18 mouse cellular contexts compared by ENCODE assay signal in the genomic region with DNA sequence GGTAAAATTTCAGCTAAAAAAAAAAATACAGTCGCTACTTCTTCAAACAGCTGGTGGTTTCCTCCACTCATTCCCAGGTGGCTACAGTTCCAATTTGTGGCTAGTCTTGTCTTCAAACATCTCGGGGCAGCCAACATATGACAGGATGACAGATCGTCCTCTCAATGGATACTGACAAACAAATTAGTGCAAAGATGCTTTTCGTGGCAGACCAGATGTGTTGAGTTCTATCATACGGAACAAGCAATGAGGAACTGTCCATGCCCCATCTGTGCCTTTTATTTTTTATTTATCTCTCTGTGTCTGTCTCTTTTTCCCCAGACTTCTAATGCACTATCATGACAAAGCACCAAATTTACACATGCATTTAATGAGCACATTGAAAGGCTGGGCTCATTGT.
"Had no signal": no experiment of that assay in that cellular context is flagged by ENCODE, and none has a peak within 500 bp of the region (broad histone marks: within the 10 kb centered on the region; RNA-seq: fewer than 3 reads in every experiment).

No protein-coding gene starts in this region.

- ATAC-seq: liver, postnatal 0 days had no signal

- H3K4me1 ChIP-seq: kidney, embryonic 15.5 days; limb, embryonic 12.5 days; liver, embryonic 13.5 days; lung, embryonic 15.5 days; megakaryocyte, embryonic 14.5 days; midbrain, embryonic 12.5 days; neural tube, embryonic 13.5 days; stomach, embryonic 15.5 days had no signal

- H3K27me3 ChIP-seq: kidney, embryonic 15.5 days; limb, embryonic 12.5 days; liver, embryonic 13.5 days; lung, embryonic 15.5 days; megakaryocyte, embryonic 14.5 days; midbrain, embryonic 12.5 days; neural tube, embryonic 13.5 days; stomach, embryonic 15.5 days had no signal

- H3K9ac ChIP-seq: kidney, embryonic 15.5 days; limb, embryonic 12.5 days; liver, embryonic 13.5 days; liver, postnatal 0 days; lung, embryonic 15.5 days; midbrain, embryonic 12.5 days; neural tube, embryonic 13.5 days; stomach, embryonic 15.5 days had no signal

- H3K4me3 ChIP-seq: kidney, embryonic 15.5 days; limb, embryonic 12.5 days; liver, embryonic 13.5 days; lung, embryonic 15.5 days; megakaryocyte, embryonic 14.5 days; midbrain, embryonic 12.5 days; neural tube, embryonic 13.5 days; stomach, embryonic 15.5 days had no signal

- H3K27ac ChIP-seq: kidney, embryonic 15.5 days; limb, embryonic 12.5 days; liver, embryonic 13.5 days; lung, embryonic 15.5 days; macrophage; midbrain, embryonic 12.5 days; neural tube, embryonic 13.5 days; stomach, embryonic 15.5 days had no signal

- H3K9me3 ChIP-seq: kidney, embryonic 15.5 days; limb, embryonic 12.5 days; liver, embryonic 13.5 days; lung, embryonic 15.5 days; megakaryocyte, embryonic 14.5 days; midbrain, embryonic 12.5 days; neural tube, embryonic 13.5 days; stomach, embryonic 15.5 days had no signal

- H3K4me2 ChIP-seq: kidney, embryonic 15.5 days; limb, embryonic 12.5 days; liver, embryonic 13.5 days; lung, embryonic 15.5 days; midbrain, embryonic 12.5 days; neural tube, embryonic 13.5 days; stomach, embryonic 15.5 days had no signal

- H3K36me3 ChIP-seq: kidney, embryonic 15.5 days; limb, embryonic 12.5 days; liver, embryonic 13.5 days; lung, embryonic 15.5 days; midbrain, embryonic 12.5 days; neural tube, embryonic 13.5 days; stomach, embryonic 15.5 days had no signal

- DNase-seq: kidney, adult 18-20 months; kidney, postnatal 14 days; layer of hippocampus, adult 9-11 months; layer of hippocampus, postnatal 36 days; liver; liver, embryonic 13.5 days; liver, postnatal 0 days; lung, postnatal 14 days; right cerebral cortex, postnatal 14 days; thymus, postnatal 36 days had no signal
